Mouse (Mus musculus): ENCODE data around the gene Dnhd1. TPM values are rescaled to one million over a fixed set of nuclear protein-coding genes. Genes with fewer than 3 reads are reported as not detected.
"Not testable (repeated sequence)": the region's sequence is repeated elsewhere in the genome, so short reads cannot be mapped to it uniquely, and the experiment has no call there.

Gene Dnhd1
- total RNA-seq, 2 experiments from 2014 or later, result 0.23 to 0.30 TPM

DNA sequence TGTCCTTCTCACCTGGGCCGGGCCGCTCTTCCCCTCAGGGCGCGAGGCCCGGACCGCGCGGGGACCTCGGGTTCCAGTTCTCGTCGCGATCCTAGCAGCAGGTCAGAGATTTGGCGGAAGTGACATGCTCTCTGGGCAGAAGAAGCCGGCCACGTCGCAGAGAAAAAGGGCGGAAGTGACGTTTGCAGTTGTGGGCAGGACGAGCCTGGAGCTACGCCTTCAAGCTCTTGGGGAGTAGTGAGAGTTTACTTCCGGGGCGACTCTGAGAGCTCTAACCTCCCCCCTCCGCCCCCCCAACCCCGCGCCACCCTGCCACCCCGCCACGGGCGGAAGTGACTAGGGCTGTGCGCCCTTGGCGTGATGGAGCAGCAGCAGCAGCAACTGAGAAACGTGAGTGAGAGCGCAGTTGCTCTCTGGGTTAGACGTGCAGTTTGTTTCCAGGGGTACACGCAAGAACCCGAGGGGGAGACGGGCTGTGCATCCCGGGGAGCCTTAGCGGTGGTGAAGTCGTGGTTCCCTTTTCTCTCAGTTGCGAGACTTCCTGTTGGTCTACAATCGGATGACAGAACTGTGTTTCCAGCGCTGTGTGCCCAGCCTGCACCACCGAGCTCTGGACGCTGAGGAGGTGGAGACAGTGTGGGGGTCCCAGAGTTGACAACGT, 10.3 kb upstream of the Dnhd1 start, which contains the start of the genes Arfip2 and Gm45799:
Arfip2 (minus strand) TSS at position 184 of the 661 bp plus-strand sequence.
Gm45799 (plus strand) TSS at position 320 of the 661 bp plus-strand sequence.
- DNase-seq, result peak; percentile 98

DNA sequence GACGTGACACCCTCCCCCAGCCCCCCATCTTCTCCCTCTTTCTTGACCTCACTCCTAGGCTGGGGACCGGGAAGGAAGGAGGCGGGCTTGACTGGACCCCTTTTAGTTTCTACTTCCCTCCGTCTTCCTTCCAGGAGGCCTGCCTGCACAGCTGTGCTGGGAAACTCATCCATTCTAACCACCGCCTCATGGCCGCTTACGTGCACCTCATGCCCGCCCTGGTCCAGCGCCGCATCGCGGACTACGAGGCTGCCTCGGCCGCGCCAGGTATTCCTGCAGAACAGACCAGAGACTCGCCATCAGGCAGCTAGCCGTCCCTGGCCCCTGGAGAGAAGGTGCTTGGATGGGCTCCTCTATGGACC, 9.8 kb upstream of the Dnhd1 start:
- no peak for DNase-seq

DNA sequence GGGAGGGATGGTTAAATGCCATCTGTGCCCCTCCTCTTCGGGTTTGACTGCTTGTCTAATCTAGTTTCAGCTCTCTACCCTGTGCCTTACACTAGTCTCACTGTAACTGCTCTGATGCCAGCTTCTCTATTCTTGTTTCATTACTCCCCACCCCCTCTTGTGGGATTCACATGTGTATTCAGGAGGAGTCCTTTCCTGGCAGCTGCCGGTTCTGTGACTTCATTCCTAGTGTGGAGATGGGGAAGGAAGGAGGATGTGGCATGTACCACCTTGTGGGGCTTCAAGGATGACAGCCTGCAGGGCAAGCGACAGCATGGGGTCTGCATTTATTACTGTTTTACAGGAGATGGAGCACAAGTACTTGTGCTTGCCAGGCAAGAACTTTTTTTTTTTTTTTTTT, 8.7 kb upstream of the Dnhd1 start:
- no peak for DNase-seq

DNA sequence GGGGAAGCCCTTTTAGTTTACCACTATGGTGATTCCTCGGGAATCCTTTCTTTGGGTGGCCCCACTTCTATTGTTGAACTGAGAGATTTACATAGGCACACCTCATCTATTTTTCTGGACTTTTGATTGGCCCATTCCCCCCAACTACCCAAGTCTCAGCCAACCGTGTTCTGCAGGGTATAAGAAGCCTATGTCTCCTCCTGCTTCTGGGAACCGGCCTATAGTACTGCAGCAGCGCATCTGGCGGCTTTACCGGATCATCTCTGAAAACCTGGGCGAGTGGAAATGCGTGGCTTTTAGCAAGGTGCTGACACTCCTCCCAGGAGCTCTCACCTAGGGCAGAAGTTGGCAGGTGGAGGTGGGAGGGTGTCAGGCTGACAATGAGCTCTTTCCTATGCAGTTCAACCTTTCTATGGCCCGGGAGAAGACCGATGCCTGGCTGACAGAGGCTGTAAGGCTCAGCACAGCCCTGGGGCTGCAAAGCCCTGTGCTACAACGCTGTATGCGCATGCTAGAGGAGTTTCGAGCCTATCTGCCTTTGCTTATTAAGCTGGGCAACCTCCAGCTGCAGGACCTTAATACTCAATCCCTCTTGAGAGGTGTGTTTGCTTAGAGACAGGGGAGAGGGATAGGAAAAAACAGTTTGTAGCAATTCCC, 35.0 kb downstream of the Dnhd1 start:
- no peak for DNase-seq

DNA sequence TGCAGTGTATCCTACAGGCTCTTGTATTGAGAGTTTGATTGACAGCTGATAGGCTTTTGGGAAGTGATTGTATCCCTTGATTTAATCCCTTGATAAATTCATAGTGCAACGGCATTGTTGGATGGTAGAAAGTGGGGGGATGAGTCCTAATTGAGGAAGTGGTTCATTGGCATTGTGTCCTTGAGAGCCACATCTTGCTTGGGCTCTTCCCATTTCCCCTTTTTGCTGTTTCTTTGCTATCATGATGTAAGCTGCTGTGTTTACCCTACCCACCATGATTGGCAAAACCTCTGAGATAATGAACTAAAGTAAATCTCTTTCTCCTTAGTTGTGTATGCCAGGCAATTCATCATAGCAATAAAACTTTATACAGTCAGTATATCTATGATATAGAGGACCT, 40.2 kb downstream of the Dnhd1 start:
- no peak for DNase-seq

DNA sequence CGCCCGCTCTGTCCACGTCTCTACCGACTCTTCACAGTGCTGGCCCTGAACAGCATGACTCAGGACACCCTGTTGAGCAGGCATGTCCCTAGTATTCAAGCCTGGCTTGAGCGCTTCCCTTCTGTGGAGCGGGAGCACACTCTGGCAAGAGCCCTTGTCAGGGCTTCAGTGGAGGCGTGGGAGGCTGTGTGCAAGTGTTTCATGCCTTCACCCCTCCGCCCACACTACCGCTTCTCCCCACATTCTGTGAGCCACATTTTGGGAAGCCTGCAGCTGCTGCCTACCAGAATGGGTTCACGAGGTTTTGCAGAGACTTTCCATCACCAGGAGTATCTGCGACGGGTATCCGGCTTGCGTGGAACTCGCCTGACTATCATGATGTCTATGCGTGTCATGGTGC, 52.6 kb downstream of the Dnhd1 start:
- DNase-seq, result no peak

DNA sequence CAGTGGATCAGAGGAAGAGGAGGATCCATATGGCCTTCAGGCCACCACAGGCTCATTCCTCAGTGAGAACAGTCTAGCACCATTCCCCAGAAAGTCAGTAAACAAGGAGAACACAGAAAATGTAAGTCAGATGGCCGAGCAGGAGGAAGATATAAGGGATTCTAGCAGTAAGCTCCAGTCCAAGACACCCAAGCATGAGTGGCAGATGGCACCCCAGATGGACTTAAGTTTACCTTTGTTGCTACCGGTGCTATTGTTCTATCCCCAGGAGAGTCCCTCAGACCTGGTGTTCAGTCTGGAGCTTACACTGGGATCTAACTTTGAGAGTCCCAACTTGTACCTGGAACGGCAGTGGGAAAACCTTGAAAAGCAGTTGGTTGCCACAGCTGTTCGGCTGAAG, 53.2 kb downstream of the Dnhd1 start:
- no peak for DNase-seq

DNA sequence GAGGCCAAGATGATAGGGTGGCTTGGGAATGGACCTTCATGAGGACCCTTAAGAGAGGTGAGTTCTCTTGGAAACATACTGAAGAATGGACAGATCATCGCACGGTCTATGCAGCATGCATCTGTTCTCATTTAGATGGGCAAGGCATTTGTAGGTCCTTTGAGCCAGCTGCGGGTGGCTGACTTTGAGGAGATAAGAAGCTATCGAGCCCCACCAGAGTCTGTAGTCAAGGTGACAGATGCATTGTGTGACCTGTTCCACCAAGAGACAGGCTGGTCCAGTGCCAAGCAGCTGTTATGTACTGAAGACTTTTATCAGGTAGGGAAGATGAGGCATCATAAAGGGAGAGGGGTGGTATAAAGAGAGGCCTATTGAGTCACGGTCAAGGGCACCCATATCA, 58.1 kb downstream of the Dnhd1 start:
- DNase-seq, result no peak

DNA sequence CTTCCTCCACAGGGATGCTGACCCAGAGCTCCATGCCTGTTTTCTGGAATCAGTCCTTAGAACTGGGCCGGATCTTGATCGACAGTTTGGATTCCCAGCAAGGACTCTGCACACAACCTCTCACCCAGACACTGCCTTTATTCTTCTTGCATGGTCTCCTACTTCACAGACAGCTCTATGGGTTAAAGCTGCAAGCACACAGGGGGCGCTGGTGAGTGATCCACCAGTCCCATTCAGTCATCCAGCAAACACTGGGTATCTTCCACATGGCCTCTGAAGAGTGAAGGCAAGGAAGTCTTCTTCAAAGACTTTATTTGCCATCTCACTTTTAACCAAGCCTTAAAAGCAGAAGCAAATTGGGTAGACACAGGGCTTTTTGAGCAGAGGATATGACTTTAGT, 64.7 kb downstream of the Dnhd1 start:
- DNase-seq, result no peak

DNA sequence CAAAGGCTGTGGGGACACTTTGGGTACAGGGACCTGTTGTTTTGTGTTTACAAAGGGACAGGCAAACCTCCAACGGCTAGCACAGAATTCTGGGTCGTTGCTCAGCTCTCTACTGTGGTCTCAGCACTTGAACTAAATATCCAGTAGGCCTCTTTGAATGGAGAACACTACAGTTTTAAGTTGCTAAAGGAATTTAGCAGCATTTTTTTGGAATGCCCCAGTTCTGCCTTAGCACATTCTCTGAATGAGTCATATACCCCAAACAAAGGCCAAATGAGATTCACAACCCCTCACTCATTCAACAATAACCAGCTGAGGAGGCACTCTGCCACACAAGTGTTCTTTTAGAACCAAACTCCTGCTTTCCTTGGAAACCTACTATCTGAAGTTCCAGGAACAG, 71.3 kb downstream of the Dnhd1 start:
- no peak for DNase-seq

DNA sequence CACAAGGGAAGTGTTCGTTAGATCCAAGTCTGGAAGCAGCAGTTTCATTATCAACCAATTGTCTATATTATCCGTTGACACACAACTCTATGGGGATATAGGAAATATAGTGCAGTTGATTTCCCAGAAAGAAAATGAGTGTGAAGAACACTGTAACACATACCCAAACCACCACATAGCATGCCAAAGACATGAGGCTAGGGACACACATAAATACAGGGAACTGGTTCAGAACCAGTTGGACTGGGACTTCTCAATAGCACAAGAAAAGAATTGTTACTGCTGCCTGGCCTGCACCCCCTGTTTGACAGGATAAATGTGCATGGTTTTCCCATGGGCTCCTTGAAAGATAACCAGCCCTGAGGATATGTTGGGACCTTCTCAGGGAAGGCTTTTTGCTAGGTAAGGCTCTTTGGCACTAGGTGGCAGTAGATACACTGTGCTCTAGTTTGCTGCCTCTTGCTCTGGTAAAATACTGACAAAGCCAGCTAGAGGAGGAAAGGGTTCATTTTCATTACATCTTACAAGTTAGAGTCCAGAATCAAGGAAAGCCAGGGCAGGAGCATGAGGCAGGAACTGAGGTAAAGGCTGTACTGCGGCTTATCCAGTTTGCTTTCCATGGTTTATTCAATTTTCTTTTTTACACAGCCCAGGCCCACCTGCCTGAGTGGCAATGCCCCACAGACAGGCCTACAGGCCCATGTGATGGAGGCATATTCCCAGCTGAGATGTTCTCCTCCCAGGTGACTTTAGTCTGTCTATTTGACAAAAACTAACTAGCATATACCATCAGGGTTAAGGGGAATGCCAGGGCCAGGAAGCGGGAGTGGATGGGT, 75.7 kb downstream of the Dnhd1 start:
- DNase-seq, result peak; percentile 65 to 74

DNA sequence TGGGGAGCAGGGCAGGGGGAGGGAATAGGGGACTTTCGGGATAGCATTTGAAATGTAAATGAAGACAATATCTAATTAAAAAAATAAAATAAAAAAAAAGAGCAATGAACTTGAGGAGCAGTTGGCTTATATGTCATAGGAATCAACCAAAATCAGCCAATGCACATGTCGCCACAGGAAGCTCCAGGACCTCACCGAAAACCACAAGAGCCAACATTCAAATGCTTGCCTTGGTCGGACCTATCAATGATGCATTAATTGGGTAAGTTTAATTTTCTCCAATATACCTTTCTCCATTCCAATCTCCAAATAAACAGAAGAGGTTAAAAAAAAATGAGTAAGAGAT, 76.3 kb downstream of the Dnhd1 start:
- DNase-seq, result no peak

DNA sequence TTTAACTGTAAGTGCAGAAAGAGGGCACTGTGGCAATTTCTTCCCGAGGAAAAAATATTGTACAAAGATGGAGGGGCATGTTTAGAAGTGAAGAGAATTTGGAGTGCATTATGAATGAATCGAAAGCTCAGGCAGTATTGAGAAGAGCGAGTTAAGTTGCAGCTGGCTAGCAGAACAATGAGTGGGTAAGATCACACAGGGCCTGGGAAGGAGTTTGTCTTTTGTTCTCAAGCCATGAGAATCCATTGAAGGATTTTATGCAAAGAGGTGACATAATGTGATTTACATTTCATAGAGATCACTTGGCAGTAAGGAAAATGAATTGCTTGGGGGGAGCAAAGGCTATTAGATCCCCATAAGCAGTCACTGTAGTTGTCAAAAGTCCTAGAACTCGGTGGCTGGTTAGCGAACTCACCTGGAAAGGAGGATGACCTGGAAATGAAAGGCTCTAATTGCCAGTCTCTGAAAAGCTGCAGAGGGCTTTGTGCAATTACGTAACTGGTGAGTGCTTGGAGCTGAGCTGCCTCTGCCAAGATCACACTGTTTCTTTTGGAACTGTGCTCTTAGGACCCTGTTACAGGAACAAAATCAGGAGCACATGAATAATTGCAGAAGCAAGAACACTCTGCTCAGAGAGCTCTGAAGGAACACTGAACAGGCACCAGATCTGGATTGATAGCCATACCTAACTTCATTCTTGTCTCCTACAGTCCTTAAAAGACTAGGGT, 78.2 kb downstream of the Dnhd1 start:
- DNase-seq, result peak in 1 of 2 experiments; percentile 56

DNA sequence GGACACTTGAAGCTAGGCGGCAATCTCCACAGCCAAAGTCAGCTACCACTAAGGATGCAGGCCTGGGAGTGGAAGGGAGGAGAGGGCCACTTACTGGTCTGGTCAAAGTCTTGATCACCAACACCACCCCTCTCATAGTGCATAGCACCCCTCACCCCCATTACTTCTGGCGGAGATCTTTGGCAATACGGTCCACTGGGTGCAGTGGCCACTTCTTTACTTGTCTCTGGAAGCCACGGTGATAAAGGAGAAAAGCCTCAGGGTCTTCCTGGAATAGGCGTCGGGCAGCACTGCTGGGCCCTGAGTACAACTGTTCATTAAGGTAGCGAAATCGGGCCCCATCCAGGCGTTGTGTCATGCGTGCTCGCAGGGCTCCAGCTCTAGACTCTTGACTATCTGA, 83.2 kb downstream of the Dnhd1 start:
- DNase-seq, result no peak

DNA sequence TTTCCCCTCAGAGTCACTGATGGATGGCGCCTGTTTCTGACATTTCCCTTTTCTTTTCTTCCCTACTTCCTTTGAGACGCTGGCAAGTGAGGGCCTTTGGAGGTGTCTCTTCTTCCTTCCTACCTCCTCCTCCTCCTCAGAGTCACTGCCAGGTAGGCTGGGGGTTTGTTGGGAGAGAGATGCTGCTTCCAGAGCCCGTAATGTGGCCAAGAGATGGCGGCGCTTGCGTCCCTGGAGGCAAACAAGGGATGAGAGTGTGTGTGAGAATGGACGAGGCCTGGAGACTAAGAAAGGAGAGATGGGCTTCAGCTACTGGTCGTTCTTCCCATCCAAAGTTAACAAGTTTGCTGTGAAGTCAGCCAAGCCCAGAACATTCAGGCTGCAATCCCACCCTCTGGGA, 84.2 kb downstream of the Dnhd1 start:
- DNase-seq, result no peak

DNA sequence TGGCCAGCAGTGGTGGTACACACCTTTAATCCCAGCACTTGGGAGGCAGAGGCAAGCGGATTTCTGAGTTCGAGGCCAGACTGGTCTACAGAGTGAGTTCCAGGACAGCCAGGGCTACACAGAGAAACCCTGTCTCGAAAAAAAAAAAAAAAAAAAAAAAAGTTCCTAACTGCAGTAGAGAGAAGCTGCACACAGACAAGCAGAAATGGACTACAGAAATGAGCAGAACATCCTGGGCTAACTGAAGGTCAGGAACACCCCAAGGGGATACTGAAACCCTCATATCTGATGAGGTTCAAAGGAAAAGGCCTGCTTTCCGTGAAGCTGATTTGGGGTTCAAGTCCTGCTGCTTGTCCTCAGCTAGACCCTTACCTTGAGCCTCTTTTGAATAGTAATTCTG, 84.8 kb downstream of the Dnhd1 start:
- DNase-seq, result not testable (repeated sequence)

DNA sequence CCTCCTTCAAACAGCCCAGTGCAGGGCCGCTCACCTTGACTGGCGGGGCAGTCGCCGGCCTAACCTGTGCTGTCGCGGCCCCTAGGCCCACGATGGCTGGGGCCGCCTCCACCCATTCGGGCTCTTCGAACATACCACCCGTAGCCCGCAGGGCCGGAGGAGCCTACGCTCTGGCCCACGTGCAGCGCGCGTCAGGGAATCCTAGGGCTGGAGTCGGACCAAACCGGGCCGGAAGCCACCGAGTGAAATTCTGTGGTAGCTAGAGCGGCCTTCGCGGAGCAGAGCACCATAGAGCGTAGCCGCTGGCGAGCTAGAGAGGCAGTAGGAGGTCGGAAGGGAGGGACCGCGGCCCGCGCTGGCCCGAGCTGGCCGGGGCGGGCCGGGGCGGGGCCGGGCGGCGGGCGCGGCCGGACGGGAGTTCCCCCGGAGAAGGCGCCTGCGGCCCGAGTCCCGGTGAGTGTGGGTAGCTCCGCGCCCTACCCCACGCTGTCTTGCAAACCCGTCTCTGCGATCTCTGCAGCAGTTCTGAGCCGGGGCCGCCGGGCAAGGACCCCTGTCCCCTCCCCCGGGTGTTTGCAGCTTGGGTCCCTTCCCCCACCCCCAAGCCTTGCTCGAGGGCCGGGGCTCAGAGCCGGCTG, 85.8 kb downstream of the Dnhd1 start, which contains the start of gene Ilk:
Ilk (plus strand) TSS at position 329 of the 638 bp plus-strand sequence.
- peak; percentile 95 to 97 for DNase-seq

DNA sequence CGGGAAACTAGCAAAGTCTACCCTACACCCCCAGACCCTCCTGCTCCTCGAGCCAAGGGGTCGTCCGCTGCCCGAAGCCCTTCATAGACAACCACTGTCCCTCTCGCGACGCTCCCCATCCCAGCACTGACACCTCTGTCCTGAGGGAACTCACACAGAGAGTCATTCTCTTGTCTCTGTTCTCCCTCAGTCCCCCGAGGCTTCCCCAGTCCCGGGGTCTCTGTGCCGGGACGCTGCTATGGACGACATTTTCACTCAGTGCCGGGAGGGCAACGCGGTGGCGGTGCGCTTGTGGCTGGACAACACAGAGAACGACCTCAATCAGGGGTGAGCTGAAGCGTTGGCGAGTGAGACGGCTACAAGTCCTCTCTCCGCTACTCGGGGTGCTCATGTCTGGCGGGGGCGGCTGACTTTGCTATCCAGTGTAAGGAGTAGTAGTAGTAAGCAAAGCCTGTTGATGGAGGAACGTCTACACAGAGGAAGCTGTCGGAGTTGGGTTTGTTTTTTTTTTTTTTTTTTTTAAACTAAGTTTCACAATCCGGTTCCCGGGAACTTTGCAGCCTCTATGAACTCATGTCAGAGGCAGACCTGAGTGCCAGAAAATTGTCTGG, 86.4 kb downstream of the Dnhd1 start, which contains the start of gene Rrp8:
Rrp8 (minus strand) TSS at position 475 of the 611 bp plus-strand sequence.
- peak; percentile 54 to 81 for DNase-seq

DNA sequence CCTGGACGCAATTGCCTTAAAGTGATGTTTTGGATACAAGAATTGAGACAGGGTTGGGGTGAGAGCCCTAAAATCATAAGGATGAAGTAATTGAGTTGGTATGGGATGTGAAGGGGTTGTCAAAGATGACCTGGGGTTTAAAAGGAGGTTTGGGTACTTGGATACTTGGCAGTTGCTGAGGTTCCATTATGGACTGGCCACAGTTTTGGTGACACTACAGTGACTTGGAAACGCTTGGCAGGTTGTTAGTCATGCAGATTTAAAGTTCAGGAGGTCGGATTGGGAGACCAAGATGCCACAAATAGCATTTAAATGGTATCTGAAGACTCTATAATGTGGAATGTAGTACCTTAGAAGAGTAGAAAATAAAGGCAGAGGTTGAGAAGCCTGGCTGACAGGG, 87.0 kb downstream of the Dnhd1 start:
- no peak for DNase-seq

DNA sequence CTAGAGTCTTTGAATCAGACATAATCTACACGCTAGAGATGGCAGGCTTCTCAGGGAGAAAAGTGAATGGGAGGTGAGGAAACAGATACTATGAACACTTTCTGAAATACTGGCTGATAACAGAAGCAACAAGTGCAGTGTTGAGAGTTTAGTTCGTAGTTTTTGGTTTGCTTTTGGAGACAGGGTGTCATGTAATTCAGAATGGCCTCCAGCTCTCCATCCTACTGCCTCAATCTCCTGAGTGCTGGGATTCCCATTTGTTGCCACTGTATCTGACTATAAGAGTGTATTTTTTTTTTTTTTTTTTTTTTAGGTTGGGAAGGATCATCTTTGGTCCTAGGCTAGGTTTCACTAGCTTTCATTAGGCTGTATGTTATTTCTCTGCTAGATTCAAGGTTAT, 87.7 kb downstream of the Dnhd1 start:
- no peak for DNase-seq

DNA sequence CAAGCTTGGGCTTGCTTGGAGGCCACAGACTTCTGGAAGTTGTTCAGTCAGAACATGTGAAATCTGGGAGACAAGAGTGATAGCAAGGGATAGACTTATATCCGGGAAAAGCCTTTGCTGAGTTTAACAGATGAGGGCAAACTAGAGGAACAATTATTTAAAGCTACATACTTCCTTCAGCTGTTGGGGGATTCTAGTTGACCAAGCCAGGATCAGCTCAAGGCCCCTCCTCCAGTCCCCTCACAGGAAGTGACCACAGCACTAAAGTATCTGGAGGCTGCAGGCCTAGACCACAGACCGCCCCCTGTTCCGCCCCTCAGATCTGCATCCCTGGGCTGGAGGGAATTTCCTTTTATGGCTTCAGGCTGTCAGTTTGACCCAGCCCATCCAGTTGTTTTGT, 88.3 kb downstream of the Dnhd1 start:
- peak; percentile 80 to 92 for DNase-seq

All from heart, adult 18-20 months (tissue).